Mouse (Mus musculus) macrophage (primary cell): ENCODE data around the gene Mafb. TPM values are rescaled to one million over a fixed set of nuclear protein-coding genes. Genes with fewer than 3 reads are reported as not detected.

ENCODE experiments used
- H3K27ac ChIP-seq: fragments of 350-480 bp; formaldehyde crosslinking; 2 replicates; pipeline ENCODE4 v1.9.0; 2021
- H3K36me3 ChIP-seq: fragments of 350-480 bp; formaldehyde crosslinking; 2 replicates; pipeline ENCODE4 v1.9.0; 2021; ENCODE audit errors: inconsistent target
- H3K4me3 ChIP-seq: fragments of 350-480 bp; formaldehyde crosslinking; 2 replicates; pipeline ENCODE4 v1.9.0; 2021; ENCODE audit errors: inconsistent target
- H3K79me2 ChIP-seq: fragments of 350-480 bp; formaldehyde crosslinking; 2 replicates; pipeline ENCODE4 v1.9.0; 2021; ENCODE audit errors: inconsistent target
- WGBS: methylation state at CpG from one replicate; pipeline ENCODE4 v1.1.7; 2026; ENCODE audit warnings: inconsistent platforms; ENCODE audit not compliant: missing documents; 5-methylcytosine and 5-hydroxymethylcytosine counted together
- polyA plus RNA-seq: library from polyadenylated mRNA; stranded (reverse); fragments of 250-400 nt; gene quantifications from 3 replicates; pipeline ENCODE4 v1.2.4, GENCODE M21; 2018; ENCODE audit warnings: inconsistent platforms

Mafb gene
- polyA plus RNA-seq, 1 experiment from 2014 or later: 129 TPM

GRCm38 (mm10) chr2:160354319-160354718 lies 12.5 kb downstream of the Mafb start:
- Histone ChIP-seq H3K27ac (no peak overlapping the region), H3K79me2 (no peaks in the 10 kb centered on the region), H3K4me3 (no peak overlapping the region), H3K36me3 (no peaks in the 10 kb centered on the region)
- WGBS: 64% methylated on average over 2 of the region's 2 CpGs

- Histone ChIP-seq H3K4me3 (no peak overlapping the region), H3K79me2 (no peaks in the 10 kb centered on the region), H3K36me3 (no peaks in the 10 kb centered on the region), H3K27ac (no peak overlapping the region)
- 43% methylated on average over 2 of the region's 2 CpGs for WGBS
These were observed 13.3 kb downstream of the Mafb start for GRCm38 (mm10) chr2:160353581-160353980.

- no peaks in the 10 kb centered on the region for H3K36me3 ChIP-seq
- no peaks in the 10 kb centered on the region for H3K79me2 ChIP-seq
- no peak overlapping the region for H3K4me3 ChIP-seq
- H3K27ac ChIP-seq: no peak overlapping the region
- 65% methylated on average over 8 of the region's 8 CpGs for WGBS
These were observed 15.8 kb downstream of the Mafb start for GRCm38 (mm10) chr2:160351038-160351574.

- no peak overlapping the region for H3K4me3 ChIP-seq
- 95% methylated on average over 4 of the region's 4 CpGs for WGBS
- H3K36me3 ChIP-seq: no peaks in the 10 kb centered on the region
- no peak overlapping the region for H3K27ac ChIP-seq
- no peaks in the 10 kb centered on the region for H3K79me2 ChIP-seq
These were observed 17.3 kb downstream of the Mafb start for GRCm38 (mm10) chr2:160349578-160349977.

GRCm38 (mm10) chr2:160348796-160349195 lies 18.1 kb downstream of the Mafb start:
- Histone ChIP-seq H3K4me3 (no peak overlapping the region), H3K36me3 (no peaks in the 10 kb centered on the region), H3K27ac (no peak overlapping the region), H3K79me2 (no peaks in the 10 kb centered on the region)
- WGBS: 81% methylated on average over 6 of the region's 7 CpGs

GRCm38 (mm10) chr2:160348072-160348604 lies 18.7 kb downstream of the Mafb start:
- WGBS: 47% methylated on average over 4 of the region's 4 CpGs
- H3K79me2 ChIP-seq: no peaks in the 10 kb centered on the region
- H3K36me3 ChIP-seq: no peaks in the 10 kb centered on the region
- no peak overlapping the region for H3K27ac ChIP-seq
- H3K4me3 ChIP-seq: no peak overlapping the region

- Histone ChIP-seq H3K36me3 (no peaks in the 10 kb centered on the region), H3K4me3 (no peak overlapping the region), H3K79me2 (no peaks in the 10 kb centered on the region)
These were observed 21.2 kb downstream of the Mafb start for GRCm38 (mm10) chr2:160345644-160346043.

GRCm38 (mm10) chr2:160340121-160340520 lies 26.7 kb downstream of the Mafb start:
- no peak overlapping the region for H3K27ac ChIP-seq
- H3K36me3 ChIP-seq: no peaks in the 10 kb centered on the region
- H3K79me2 ChIP-seq: no peaks in the 10 kb centered on the region
- WGBS: 68% methylated on average over 4 of the region's 4 CpGs
- H3K4me3 ChIP-seq: no peak overlapping the region

More at GRCm38 (mm10) chr2:160345644-160346043, 21.2 kb downstream of the Mafb start:
- no peak overlapping the region for H3K27ac ChIP-seq

- no peak overlapping the region for H3K27ac ChIP-seq
- no peaks in the 10 kb centered on the region for H3K36me3 ChIP-seq
- WGBS: 79% methylated on average over 5 of the region's 5 CpGs
- no peaks in the 10 kb centered on the region for H3K79me2 ChIP-seq
- H3K4me3 ChIP-seq: no peak overlapping the region
These were observed 27.3 kb downstream of the Mafb start for GRCm38 (mm10) chr2:160339595-160339994.

GRCm38 (mm10) chr2:160336053-160336452 lies 30.8 kb downstream of the Mafb start:
- H3K4me3 ChIP-seq: no peak overlapping the region
- no peak overlapping the region for H3K27ac ChIP-seq
- no peaks in the 10 kb centered on the region for H3K79me2 ChIP-seq
- 44% methylated on average over 2 of the region's 2 CpGs for WGBS
- H3K36me3 ChIP-seq: no peaks in the 10 kb centered on the region

- Histone ChIP-seq H3K4me3 (no peak overlapping the region), H3K27ac (no peak overlapping the region), H3K79me2 (no peaks in the 10 kb centered on the region), H3K36me3 (no peaks in the 10 kb centered on the region)
- WGBS: 0% methylated on average over 1 of the region's 1 CpGs
These were observed 31.8 kb downstream of the Mafb start for GRCm38 (mm10) chr2:160335043-160335442.

- no peak within 1 kb of the TSS for H3K4me3 ChIP-seq
- no peaks in the 10 kb centered on the region for H3K79me2 ChIP-seq
- 94% methylated on average over 4 of the region's 4 CpGs for WGBS
- H3K36me3 ChIP-seq: no peaks in the 10 kb centered on the region
- no peak within 1 kb of the TSS for H3K27ac ChIP-seq
These were observed 32.7 kb downstream of the Mafb start, which contains the start of gene Gm826 for GRCm38 (mm10) chr2:160334111-160334661. Gene Gm826 (minus strand): TSS chr2:160334162.

- Histone ChIP-seq H3K36me3 (no peaks in the 10 kb centered on the region), H3K4me3 (no peak overlapping the region), H3K79me2 (no peaks in the 10 kb centered on the region), H3K27ac (no peak overlapping the region)
- 98% methylated on average over 12 of the region's 12 CpGs for WGBS
These were observed 34.1 kb downstream of the Mafb start for GRCm38 (mm10) chr2:160332516-160333325.

- no peaks in the 10 kb centered on the region for H3K79me2 ChIP-seq
- H3K4me3 ChIP-seq: no peak overlapping the region
- no peak overlapping the region for H3K27ac ChIP-seq
- H3K36me3 ChIP-seq: no peaks in the 10 kb centered on the region
- 66% methylated on average over 8 of the region's 9 CpGs for WGBS
These were observed 38.0 kb downstream of the Mafb start for GRCm38 (mm10) chr2:160328886-160329285.

GRCm38 (mm10) chr2:160327716-160328115 lies 39.1 kb downstream of the Mafb start:
- no peak overlapping the region for H3K27ac ChIP-seq

More at GRCm38 (mm10) chr2:160327716-160328115, 39.1 kb downstream of the Mafb start:
- Histone ChIP-seq H3K36me3 (no peaks in the 10 kb centered on the region), H3K4me3 (no peak overlapping the region), H3K79me2 (no peaks in the 10 kb centered on the region)
- WGBS: 86% methylated on average over 4 of the region's 4 CpGs
